9 mouse cellular contexts compared by ENCODE assay signal in genomic region chr8:76899411-76900154, GRCm38 (mm10). TPM values are rescaled to one million over a fixed set of nuclear protein-coding genes. Genes with fewer than 3 reads are reported as not detected.
DNase-seq lines count a peak whose midpoint lies in the region; ATAC-seq and TF ChIP-seq lines count a peak whose summit lies in the region.
"Had no signal": no experiment of that assay in that cellular context is flagged by ENCODE, and none has a peak within 500 bp of the region (broad histone marks: within the 10 kb centered on the region; RNA-seq: fewer than 3 reads in every experiment).

Nr3c2 (plus strand) TSS chr8:76899442.

- H3K4me2 ChIP-seq in intestine, embryonic 14.5 days (ENCODE audit: low read length): peak within 1 kb of the TSS; percentile 60
- peak within 1 kb of the TSS; percentile 99 for H3K4me2 ChIP-seq in limb, embryonic 12.5 days
- H3K4me2 ChIP-seq in midbrain, embryonic 14.5 days (ENCODE audit: low read length): peak within 1 kb of the TSS; percentile 100
- peak within 1 kb of the TSS; percentile 100 for H3K4me2 ChIP-seq in stomach, embryonic 16.5 days (ENCODE audit: low read depth, low read length)

- H3K9ac ChIP-seq in liver, adult 2 months (ENCODE audit: low read depth, low read length): peak within 1 kb of the TSS; percentile 62
- H3K9ac ChIP-seq in intestine, embryonic 14.5 days (ENCODE audit: low read length): peak within 1 kb of the TSS; percentile 30; the same call in 1 of the 2 replicates
- peak within 1 kb of the TSS; percentile 53 for H3K9ac ChIP-seq in limb, embryonic 12.5 days (replicated peaks)
- H3K9ac ChIP-seq in midbrain, embryonic 14.5 days (replicated peaks; ENCODE audit: low read length): peak within 1 kb of the TSS; percentile 55
- H3K9ac ChIP-seq in stomach, embryonic 16.5 days (ENCODE audit: low read length): peak within 1 kb of the TSS; percentile 63

- TF ChIP-seq POLR2A in liver, adult 2 months (IDR thresholded peaks at IDR 0.05; ENCODE audit: extremely low read depth, insufficient read depth, low read length): no peak

- H3K36me3 ChIP-seq in liver, adult 2 months (ENCODE audit: control insufficient read depth, insufficient read depth, low read length): no peaks in the 10 kb centered on the region
- H3K36me3 ChIP-seq in intestine, embryonic 14.5 days (ENCODE audit: control insufficient read depth, insufficient read depth, low read length): no peaks in the 10 kb centered on the region
- no peaks in the 10 kb centered on the region for H3K36me3 ChIP-seq in limb, embryonic 12.5 days
- H3K36me3 ChIP-seq in midbrain, embryonic 14.5 days (ENCODE audit: control insufficient read depth, insufficient read depth, low read length): no peaks in the 10 kb centered on the region
- H3K36me3 ChIP-seq in stomach, embryonic 16.5 days (ENCODE audit: control insufficient read depth, insufficient read depth, low read length): no peaks in the 10 kb centered on the region

- H3K4me3 ChIP-seq in liver, adult 2 months (ENCODE audit: insufficient read depth, low read depth, low read length): peak within 1 kb of the TSS; percentile 59
- peak within 1 kb of the TSS; percentile 34 for H3K4me3 ChIP-seq in intestine, embryonic 14.5 days (ENCODE audit: low read depth, low read length)
- H3K4me3 ChIP-seq in limb, embryonic 12.5 days (replicated peaks): peak within 1 kb of the TSS; percentile 66
- H3K4me3 ChIP-seq in midbrain, embryonic 14.5 days (replicated peaks; ENCODE audit: low read depth, low read length): peak within 1 kb of the TSS; percentile 63
- peak within 1 kb of the TSS; percentile 60 for H3K4me3 ChIP-seq in stomach, embryonic 16.5 days (replicated peaks; ENCODE audit: low read length)

- no peaks in the 10 kb centered on the region for H3K79me2 ChIP-seq in liver, adult 2 months (ENCODE audit: control insufficient read depth, insufficient read depth, low read length)

- peaks cover 2% of the 10 kb centered on the region; the same call in 1 of the 2 replicates for H3K4me1 ChIP-seq in liver, adult 2 months (ENCODE audit: control insufficient read depth, insufficient read depth, low read length)
- H3K4me1 ChIP-seq in intestine, embryonic 14.5 days (replicated peaks; ENCODE audit: control insufficient read depth, insufficient read depth, low read length): peaks cover 9% of the 10 kb centered on the region
- peaks cover 22% of the 10 kb centered on the region for H3K4me1 ChIP-seq in limb, embryonic 12.5 days (replicated peaks)
- H3K4me1 ChIP-seq in midbrain, embryonic 14.5 days (ENCODE audit: control insufficient read depth, insufficient read depth, low read length): peaks cover 11% of the 10 kb centered on the region
- H3K4me1 ChIP-seq in stomach, embryonic 16.5 days (ENCODE audit: control insufficient read depth, insufficient read depth, low read length): peaks cover 8% of the 10 kb centered on the region

- peak; percentile 49 for TF ChIP-seq CTCF in liver, adult 2 months (IDR thresholded peaks at IDR 0.05; ENCODE audit: low read depth, low read length)

- intact Hi-C loops in gastrocnemius, postnatal 36 days (cut with DNase I): loop anchor here (10.0 kb wide), 1 partner anchor 545 kb away; no protein-coding TSS in a partner anchor

- no peak; the same call in 1 of the 2 replicates for ATAC-seq in intestine, embryonic 14.5 days (replicated peaks; ENCODE audit: low FRiP score, low TSS enrichment, low read depth)
- ATAC-seq in limb, embryonic 12.5 days (ENCODE audit: insufficient number of reproducible peaks, insufficient read depth, low FRiP score, low TSS enrichment, low read depth): no peak
- peak; percentile 11 for ATAC-seq in midbrain, embryonic 14.5 days (ENCODE audit: low FRiP score, low TSS enrichment)
- ATAC-seq in stomach, embryonic 16.5 days (ENCODE audit: insufficient read depth, low FRiP score): no peak

- H3K27ac ChIP-seq in liver, adult 2 months (replicated peaks; ENCODE audit: insufficient read depth, low read depth, low read length): peak within 1 kb of the TSS; percentile 81
- H3K27ac ChIP-seq in intestine, embryonic 14.5 days (ENCODE audit: low read depth): no peak within 1 kb of the TSS
- H3K27ac ChIP-seq in limb, embryonic 12.5 days: no peak within 1 kb of the TSS
- no peak within 1 kb of the TSS for H3K27ac ChIP-seq in midbrain, embryonic 14.5 days (replicated peaks; ENCODE audit: low read depth, low read length)
- no peak within 1 kb of the TSS for H3K27ac ChIP-seq in stomach, embryonic 16.5 days (ENCODE audit: low read length)

- no peaks in the 10 kb centered on the region for H3K27me3 ChIP-seq in liver, adult 2 months (ENCODE audit: control insufficient read depth, insufficient read depth, low read length)
- peaks cover 72% of the 10 kb centered on the region for H3K27me3 ChIP-seq in intestine, embryonic 14.5 days (replicated peaks; ENCODE audit: control insufficient read depth, insufficient read depth, low read length)
- peaks cover 66% of the 10 kb centered on the region for H3K27me3 ChIP-seq in limb, embryonic 12.5 days
- peaks cover 41% of the 10 kb centered on the region for H3K27me3 ChIP-seq in midbrain, embryonic 14.5 days (ENCODE audit: control insufficient read depth, insufficient read depth, low read length)
- H3K27me3 ChIP-seq in stomach, embryonic 16.5 days (ENCODE audit: control insufficient read depth, insufficient read depth, low read length): peaks cover 14% of the 10 kb centered on the region; the same call in 1 of the 2 replicates
- H3K27me3 ChIP-seq: Patski had no signal

- no peaks in the 10 kb centered on the region for H3K9me3 ChIP-seq in intestine, embryonic 14.5 days (ENCODE audit: control insufficient read depth, low read length)
- H3K9me3 ChIP-seq in limb, embryonic 12.5 days: no peaks in the 10 kb centered on the region
- no peaks in the 10 kb centered on the region for H3K9me3 ChIP-seq in midbrain, embryonic 14.5 days (ENCODE audit: control insufficient read depth, low read length)
- H3K9me3 ChIP-seq in stomach, embryonic 16.5 days (replicated peaks; ENCODE audit: control insufficient read depth, low read length): no peaks in the 10 kb centered on the region

- peak; percentile 31 for DNase-seq in liver, adult 2 months (ENCODE audit: extremely low read depth, low read depth, low spot score)
- DNase-seq in liver: no peak
- DNase-seq in cerebellum, postnatal 36 days: peak; percentile 41 to 46
- DNase-seq in gastrocnemius, postnatal 36 days: peak; percentile 12 to 57
- peak; percentile 72 for DNase-seq in intestine, embryonic 14.5 days (ENCODE audit: low spot score)
- peak; percentile 67 for DNase-seq in midbrain, embryonic 14.5 days

- WGBS in liver, adult 2 months: under 1% methylated on average over 47 of the region's 47 CpGs
- under 1% methylated on average over 43 of the region's 47 CpGs for WGBS in intestine, embryonic 14.5 days
- WGBS in limb, embryonic 12.5 days: under 1% methylated on average over 37 of the region's 47 CpGs
- under 1% methylated on average over 43 of the region's 47 CpGs for WGBS in midbrain, embryonic 14.5 days
- under 1% methylated on average over 45 of the region's 47 CpGs for WGBS in stomach, embryonic 16.5 days

RNA-seq across cellular contexts. Expression of gene Nr3c2, which starts in this region (rescaled TPM):
- total RNA-seq in liver, adult 2 months (2014; rRNA removed): 14.8 and 16.7 TPM in 2 replicates
- polyA plus RNA-seq in liver, adult 2 months (2012; rRNA removed): 3.2 and 4.7 TPM in 2 replicates
- total RNA-seq in gastrocnemius, postnatal 36 days (2021): 1 to 10 TPM; 6.1 to 7.6 TPM
- polyA plus RNA-seq in intestine, embryonic 14.5 days (2014; fragmentation: Nextera tagmentation; extraction: Ambion mirVana): 1.6 and 2.9 TPM in 2 replicates
- 0.64 and 1.2 TPM in 2 replicates for polyA plus RNA-seq in limb, embryonic 12.5 days (2016; fragmentation: Nextera tagmentation; extraction: Ambion mirVana)
- 1.6 and 1.8 TPM in 2 replicates for polyA plus RNA-seq in midbrain, embryonic 14.5 days (2014; fragmentation: Nextera tagmentation; extraction: Ambion mirVana)
- polyA plus RNA-seq in stomach, embryonic 16.5 days (2015; fragmentation: Nextera tagmentation; extraction: Ambion mirVana): 2.7 and 2.8 TPM in 2 replicates
